Mouse (Mus musculus): ENCODE results near the gene Zxdc.

DNA sequence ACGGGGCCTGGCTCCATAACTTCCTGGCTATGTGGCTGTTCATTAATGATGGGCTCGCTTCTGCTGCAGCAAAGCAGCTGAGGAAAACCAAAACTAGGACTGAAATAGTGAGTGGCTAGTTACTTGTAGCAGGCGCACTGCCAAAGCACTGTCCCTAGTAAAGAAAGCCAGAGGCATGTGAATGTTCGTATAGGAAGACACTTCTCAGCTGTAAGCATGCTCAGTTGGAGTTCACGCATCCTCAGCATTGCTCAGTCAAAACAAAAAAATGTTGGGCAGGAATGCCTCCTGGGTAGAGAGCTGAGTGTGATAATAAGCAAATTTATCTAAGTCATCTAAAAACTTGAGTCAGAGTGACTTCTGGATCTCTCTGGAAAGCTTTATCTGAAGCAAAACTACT lies 11.2 kb upstream of the Zxdc start:
- TF ChIP-seq CTCF (IDR thresholded peaks at IDR 0.05; ENCODE audit: extremely low read depth, insufficient read depth, low read length): no peak
- TF ChIP-seq POLR2A (IDR thresholded peaks at IDR 0.05; ENCODE audit: extremely low read depth, insufficient read depth, low read length): no peak

Measured in cortical plate, adult 2 months (tissue).